Mouse (Mus musculus): ENCODE data around the gene Olfr57.
"Not testable (repeated sequence)": the region's sequence is repeated elsewhere in the genome, so short reads cannot be mapped to it uniquely, and the experiment has no call there.

Gene Olfr57

GRCm38 (mm10) chr10:79028441-79028840, at the start of gene Olfr57:
Olfr57 (plus strand) TSS chr10:79028741.
- no peak for DNase-seq (ENCODE audit: low read depth, low spot score)

- no peak for DNase-seq (ENCODE audit: low read depth, low spot score)
These were observed 47.8 kb upstream of the Olfr57 start, which contains the start of gene Olfr1352 for GRCm38 (mm10) chr10:78980750-78981149. Olfr1352 (plus strand) TSS chr10:78981050.

GRCm38 (mm10) chr10:79012172-79012571, 16.4 kb upstream of the Olfr57 start, which contains the start of gene Olfr1351:
Olfr1351 (plus strand) TSS chr10:79012472.
- DNase-seq (ENCODE audit: low read depth, low spot score) = no peak

DNA sequence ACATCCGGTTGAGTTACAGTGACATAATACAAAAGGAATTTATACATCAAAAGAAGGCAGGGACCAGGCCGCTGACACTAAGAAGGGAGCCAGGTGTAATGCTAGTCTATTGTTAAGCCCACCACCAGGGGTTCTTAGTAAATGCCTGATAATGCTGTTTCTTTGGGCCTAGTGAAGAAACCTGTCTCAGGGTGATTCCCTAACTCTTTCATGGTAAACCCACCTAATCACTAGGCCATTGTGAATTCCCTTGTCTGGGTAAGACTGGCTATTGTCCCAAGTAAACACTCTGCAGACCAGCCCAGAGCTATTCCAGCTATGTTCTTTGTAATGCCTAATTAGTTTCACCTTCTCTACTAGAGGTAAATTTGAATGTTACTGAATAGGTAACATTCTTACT, 13.9 kb downstream of the Olfr57 start:
- DNase-seq (ENCODE audit: low read depth, low spot score) = not testable (repeated sequence)

DNA sequence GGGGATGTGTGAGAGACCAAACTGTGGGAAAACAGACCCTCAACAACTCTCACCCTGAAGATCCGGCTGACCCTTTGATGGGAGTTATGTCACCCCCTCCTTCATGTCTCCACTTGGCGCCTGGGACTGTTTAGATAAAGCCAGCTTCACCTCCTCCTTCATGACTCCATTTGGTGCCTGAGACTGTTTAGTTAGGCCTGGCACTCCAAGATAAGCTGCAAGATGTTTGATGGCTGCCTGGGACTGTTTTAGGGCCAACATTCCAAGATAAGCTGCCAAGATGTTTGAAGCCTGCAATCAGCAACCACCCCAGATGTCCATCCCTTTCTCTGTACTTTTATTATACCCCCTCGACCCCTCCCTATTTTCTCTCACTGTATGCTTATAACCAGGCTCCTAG, 28.8 kb downstream of the Olfr57 start:
- DNase-seq (ENCODE audit: low read depth, low spot score) = not testable (repeated sequence)

Data from retina, adult 2 months (tissue).